Mouse (Mus musculus) myocyte (in vitro differentiated cells): Measurements from ENCODE around the gene Gapdh.

Source experiments
- CEBPB ChIP-seq: IDR thresholded peaks from 2 replicates; pipeline ENCODE4 v1.6.1; 2011; ENCODE audit warnings: mild to moderate bottlenecking, moderate library complexity; ENCODE audit not compliant: poor library complexity, insufficient read depth, severe bottlenecking
- E2F4 ChIP-seq: IDR thresholded peaks from one replicate; pipeline ENCODE4 v1.6.1; 2011; ENCODE audit warnings: mild to moderate bottlenecking, control low read depth, moderate library complexity; ENCODE audit not compliant: insufficient read depth
- MAX ChIP-seq: IDR thresholded peaks from one replicate; pipeline ENCODE4 v1.6.1; 2011; ENCODE audit warnings: low read depth, mild to moderate bottlenecking, control low read depth
- MYOD1 ChIP-seq, 3 experiments: IDR thresholded peaks; one replicate each; pipeline ENCODE4 v1.6.1; 2011; ENCODE audit warnings: control low read depth in 2 of 3, low read depth in 2 of 3, mild to moderate bottlenecking in 2 of 3, moderate library complexity in 1 of 3; ENCODE audit not compliant: insufficient read length in 2 of 3, control insufficient read depth in 1 of 3
- MYOG ChIP-seq, 3 experiments: IDR thresholded peaks; one replicate each; pipeline ENCODE4 v1.6.1; 2011; ENCODE audit warnings: control low read depth in 2 of 3, low read depth in 2 of 3, mild to moderate bottlenecking in 2 of 3; ENCODE audit not compliant: insufficient read length in 2 of 3, control insufficient read depth in 1 of 3, insufficient read depth in 1 of 3
- POLR2A ChIP-seq: IDR thresholded peaks from one replicate; pipeline ENCODE4 v1.6.1; 2011; ENCODE audit warnings: low read depth, mild to moderate bottlenecking, control low read depth, moderate library complexity; ENCODE audit not compliant: insufficient read length
- POLR2AphosphoS2 ChIP-seq: IDR thresholded peaks from one replicate; pipeline ENCODE4 v1.6.1; 2011; ENCODE audit warnings: low read depth, control low read depth; ENCODE audit not compliant: insufficient read length
- REST ChIP-seq: IDR thresholded peaks from one replicate; pipeline ENCODE4 v1.6.1; 2011; ENCODE audit warnings: mild to moderate bottlenecking, control low read depth, moderate library complexity; ENCODE audit not compliant: insufficient read depth, insufficient read length
- SRF ChIP-seq: IDR thresholded peaks from one replicate; pipeline ENCODE4 v1.6.1; 2011; ENCODE audit warnings: low read depth; ENCODE audit not compliant: control insufficient read depth, insufficient read length
- TCF12 ChIP-seq: IDR thresholded peaks from one replicate; pipeline ENCODE4 v1.6.1; 2011; ENCODE audit warnings: mild to moderate bottlenecking, control low read depth; ENCODE audit not compliant: poor library complexity, insufficient read depth, severe bottlenecking
- TCF3 ChIP-seq: IDR thresholded peaks from one replicate; pipeline ENCODE4 v1.6.1; 2011; ENCODE audit warnings: low read depth, control low read depth; ENCODE audit not compliant: insufficient read length
- USF1 ChIP-seq: IDR thresholded peaks from one replicate; pipeline ENCODE4 v1.6.1; 2011; ENCODE audit warnings: low read depth, mild to moderate bottlenecking, control low read depth, moderate library complexity

GRCm38 (mm10) chr6:125159773-125160557 lies 6.3 kb downstream of the Gapdh start:
- peak; percentile 6 for TF ChIP-seq POLR2A
- TF ChIP-seq MYOD1 (IDR thresholded peaks at IDR 0.05; ENCODE audit: control insufficient read depth in 1 of 3, insufficient read length in 2 of 3, low read depth in 2 of 3), result no peak
- TF ChIP-seq TCF12, result no peak
- TF ChIP-seq REST, result no peak
- TF ChIP-seq USF1, result no peak
- TF ChIP-seq E2F4, result no peak
- no peak for TF ChIP-seq MAX
- TF ChIP-seq SRF, result no peak
- TF ChIP-seq POLR2AphosphoS2, result no peak
- TF ChIP-seq TCF3, result no peak
- no peak for TF ChIP-seq CEBPB
- TF ChIP-seq MYOG (IDR thresholded peaks at IDR 0.05; ENCODE audit: control insufficient read depth in 1 of 3, insufficient read depth in 1 of 3, insufficient read length in 2 of 3, low read depth in 2 of 3), result no peak
